Mouse (Mus musculus) hindbrain, embryonic 11.5 days (tissue): ENCODE results near the gene Tnfrsf13c. TPM values are rescaled to one million over a fixed set of nuclear protein-coding genes. Genes with fewer than 3 reads are reported as not detected.

Experiments
- ATAC-seq: fragments of 200-750 bp; cut with Nextera tagmentation; 2 replicates; pipeline ENCODE4 v1.8.0; 2017; ENCODE audit warnings: mild to moderate bottlenecking, moderate TSS enrichment, moderate library complexity; ENCODE audit not compliant: low FRiP score
- DNase-seq: peaks from one replicate; pipeline ENCODE4 v3.0.0-alpha.2; 2015; ENCODE audit warnings: low spot score
- H3K27ac ChIP-seq: fragments of 300-500 bp; sonication (generic); 2 replicates; pipeline ENCODE4 v1.5.1; 2014; ENCODE audit warnings: mild to moderate bottlenecking, low read depth, low read length
- H3K27me3 ChIP-seq: fragments of 300-500 bp; sonication (generic); 2 replicates; pipeline ENCODE4 v1.6.1; 2014; ENCODE audit warnings: mild to moderate bottlenecking, low read length, moderate library complexity, mixed read lengths; ENCODE audit not compliant: control insufficient read depth, insufficient read depth
- H3K36me3 ChIP-seq: fragments of 300-500 bp; sonication (generic); 2 replicates; pipeline ENCODE4 v1.6.1; 2014; ENCODE audit warnings: mild to moderate bottlenecking, low read length, moderate library complexity, mixed read lengths; ENCODE audit not compliant: control insufficient read depth, insufficient read depth
- H3K4me1 ChIP-seq: fragments of 300-500 bp; sonication (generic); replicated peaks from 2 replicates; pipeline ENCODE4 v1.6.1; 2014; ENCODE audit warnings: low read length, mixed read lengths; ENCODE audit not compliant: control insufficient read depth, insufficient read depth
- H3K4me2 ChIP-seq: fragments of 300-500 bp; sonication (generic); replicated peaks from 2 replicates; pipeline ENCODE4 v1.6.1; 2014; ENCODE audit warnings: mild to moderate bottlenecking, low read depth, low read length
- H3K4me3 ChIP-seq: fragments of 300-500 bp; sonication (generic); 2 replicates; pipeline ENCODE4 v1.5.1; 2014; ENCODE audit warnings: low read depth, low read length
- H3K9ac ChIP-seq: fragments of 300-500 bp; sonication (generic); 2 replicates; pipeline ENCODE4 v1.6.1; 2014; ENCODE audit warnings: low read depth, low read length
- H3K9me3 ChIP-seq: fragments of 300-500 bp; sonication (generic); 2 replicates; pipeline ENCODE4 v1.6.1; 2016; ENCODE audit warnings: low read length; ENCODE audit not compliant: control insufficient read depth
- WGBS: fragments of 180-500 bp; shearing (Covaris S2); extraction: QIAGEN DNeasy Blood & Tissue Kit; methylation state at CpG from one replicate; pipeline ENCODE4 v1.1.7; 2014; 5-methylcytosine and 5-hydroxymethylcytosine counted together
- polyA plus RNA-seq: library from polyadenylated mRNA; unstranded; fragments of >200 nt; fragmentation: Nextera tagmentation; extraction: Ambion mirVana; gene quantifications from 2 replicates; pipeline ENCODE4 v1.2.1, GENCODE M21; 2014

Tnfrsf13c gene
- polyA plus RNA-seq, 1 experiment from 2014 or later = 0.62 TPM

DNA sequence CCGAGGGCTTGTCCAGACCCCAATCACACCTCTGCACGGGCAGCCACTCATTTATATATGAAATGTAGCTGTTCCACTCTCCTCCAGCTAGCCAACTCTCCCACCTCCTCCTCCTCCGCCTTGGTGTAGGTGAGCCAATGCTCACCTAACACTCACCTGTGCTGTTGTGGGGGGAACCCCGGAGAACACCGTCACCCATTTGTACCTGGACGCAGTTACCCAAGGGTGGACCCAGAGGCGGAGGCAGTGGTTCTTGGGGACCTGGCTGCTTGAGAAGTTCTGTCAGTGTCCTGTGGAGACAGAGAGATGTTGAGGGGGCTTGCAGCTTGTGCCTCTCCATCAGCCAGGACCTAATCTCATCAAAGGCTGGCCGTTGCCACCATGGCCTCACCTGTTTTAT is 15.9 kb downstream of the Tnfrsf13c start:
- DNase-seq (no peak), ATAC-seq (no peak)
- Histone ChIP-seq H3K27ac (no peak overlapping the region), H3K36me3 (peaks cover 6% of the 10 kb centered on the region; the same call in 1 of the 2 replicates), H3K4me2 (no peak overlapping the region), H3K9ac (no peak overlapping the region), H3K27me3 (peaks cover 63% of the 10 kb centered on the region), H3K9me3 (no peaks in the 10 kb centered on the region), H3K4me3 (no peak overlapping the region), H3K4me1 (peaks cover 19% of the 10 kb centered on the region)
- 85% methylated on average over 8 of the region's 8 CpGs for WGBS

DNA sequence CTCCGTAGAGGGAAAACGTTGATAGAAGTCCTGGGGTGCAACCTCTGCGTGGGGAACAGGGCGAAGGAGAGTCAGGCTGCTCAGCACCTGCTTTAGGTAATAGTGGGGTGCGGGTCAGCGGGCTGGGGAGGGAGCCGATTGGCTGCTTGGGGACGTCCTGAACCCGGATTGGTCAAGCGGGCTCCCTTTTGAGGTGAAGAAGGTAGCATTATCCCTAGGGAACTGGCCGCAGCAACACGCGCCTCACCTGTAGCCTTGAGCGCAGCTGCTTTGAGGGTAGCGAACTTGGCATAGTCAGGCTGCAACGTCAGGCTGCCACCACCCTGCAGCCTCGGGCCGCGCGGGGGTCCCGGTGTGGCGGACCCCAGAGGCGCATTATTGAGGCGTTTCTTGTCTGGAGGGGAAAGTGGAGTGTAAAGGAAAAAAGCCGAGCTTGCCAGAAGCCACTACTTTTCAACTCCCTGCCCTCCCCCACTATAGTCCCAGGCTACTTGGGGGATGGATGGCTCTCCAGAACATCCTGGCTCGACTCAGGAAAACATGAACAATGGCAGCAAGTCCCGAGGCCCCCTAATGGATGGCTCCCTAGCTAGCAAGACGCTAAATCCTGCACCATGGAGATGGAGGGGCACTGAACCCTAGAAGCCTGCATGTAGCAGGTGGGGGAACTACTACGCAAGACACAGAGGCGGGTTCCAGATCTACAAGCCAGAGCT is 16.5 kb downstream of the Tnfrsf13c start:
- peaks cover 19% of the 10 kb centered on the region for H3K4me1 ChIP-seq
- peaks cover 57% of the 10 kb centered on the region for H3K27me3 ChIP-seq
- WGBS = 16% methylated on average over 30 of the region's 30 CpGs
- no peak overlapping the region for H3K4me3 ChIP-seq
- ATAC-seq = no peak
- no peak overlapping the region for H3K9ac ChIP-seq
- H3K9me3 ChIP-seq = no peaks in the 10 kb centered on the region
- no peak for DNase-seq
- peaks cover 6% of the 10 kb centered on the region; the same call in 1 of the 2 replicates for H3K36me3 ChIP-seq
- H3K27ac ChIP-seq = no peak overlapping the region
- H3K4me2 ChIP-seq = no peak overlapping the region

DNA sequence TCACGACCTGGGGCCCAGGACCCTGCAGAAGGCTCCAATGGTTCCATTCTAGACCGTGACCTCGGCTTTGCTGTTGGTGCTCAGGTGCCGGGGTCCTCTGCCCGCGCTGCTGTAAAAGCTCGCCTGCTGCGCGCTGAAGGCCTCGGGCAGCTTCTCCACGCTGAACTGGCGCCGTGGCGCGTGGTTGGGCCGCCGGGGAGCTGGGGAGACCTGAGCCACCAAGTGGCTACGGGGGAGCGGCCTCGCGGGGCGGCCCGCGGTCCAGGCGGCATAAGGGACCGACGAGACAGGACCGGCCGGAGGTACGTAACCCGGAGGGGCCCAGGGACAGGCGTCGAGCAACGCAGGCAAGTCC is 17.1 kb downstream of the Tnfrsf13c start:
- 9% methylated on average over 34 of the region's 34 CpGs for WGBS
- Histone ChIP-seq H3K27me3 (peaks cover 51% of the 10 kb centered on the region), H3K27ac (no peak overlapping the region), H3K4me1 (peaks cover 16% of the 10 kb centered on the region), H3K36me3 (peaks cover 6% of the 10 kb centered on the region; the same call in 1 of the 2 replicates), H3K9me3 (no peaks in the 10 kb centered on the region), H3K4me2 (no peak overlapping the region), H3K9ac (no peak overlapping the region), H3K4me3 (no peak overlapping the region)
- DNase-seq (peak; percentile 34), ATAC-seq (no peak)

DNA sequence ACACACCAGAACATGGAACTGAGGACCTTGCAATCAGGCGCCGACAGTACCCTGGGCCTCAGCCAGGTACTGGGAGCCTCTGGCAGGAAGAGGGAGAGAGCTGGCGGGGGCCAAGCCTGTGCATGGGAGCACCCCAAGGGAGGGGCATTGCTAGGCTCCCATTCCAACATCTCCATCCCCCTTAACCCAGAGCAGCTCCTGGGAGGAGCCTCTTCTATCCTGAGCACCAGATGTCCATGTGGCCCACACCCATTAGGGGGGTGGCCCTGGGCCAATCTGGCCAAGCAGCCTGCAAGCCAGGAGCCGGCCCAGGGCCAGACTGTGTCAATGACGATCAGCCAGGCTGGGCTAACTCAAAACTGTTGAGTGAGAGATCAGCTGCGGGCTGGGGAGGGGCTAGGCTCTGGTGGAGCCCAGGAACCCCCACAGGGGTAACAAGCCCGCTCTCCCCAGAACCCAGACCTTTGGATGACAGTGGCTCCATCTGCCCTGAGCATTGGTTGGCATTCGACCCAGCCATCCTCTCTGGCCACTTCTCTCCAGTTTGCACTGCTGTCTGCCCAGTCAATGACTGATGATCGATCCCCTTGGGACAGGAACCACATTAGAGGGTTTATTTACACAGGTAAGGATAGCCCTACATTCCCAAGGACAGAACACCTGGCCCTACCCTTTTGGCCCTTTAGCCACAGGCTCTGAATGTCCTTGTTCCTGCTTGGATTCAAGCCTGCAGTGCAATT is 17.6 kb downstream of the Tnfrsf13c start:
- Histone ChIP-seq H3K4me3 (no peak overlapping the region), H3K36me3 (peaks cover 6% of the 10 kb centered on the region; the same call in 1 of the 2 replicates), H3K4me1 (peaks cover 12% of the 10 kb centered on the region), H3K4me2 (no peak overlapping the region), H3K9ac (no peak overlapping the region), H3K27ac (no peak overlapping the region), H3K27me3 (peaks cover 46% of the 10 kb centered on the region), H3K9me3 (no peaks in the 10 kb centered on the region)
- 61% methylated on average over 9 of the region's 9 CpGs for WGBS
- peak; percentile 71; the same call in 1 of the 2 replicates for ATAC-seq
- DNase-seq = peak; percentile 47

DNA sequence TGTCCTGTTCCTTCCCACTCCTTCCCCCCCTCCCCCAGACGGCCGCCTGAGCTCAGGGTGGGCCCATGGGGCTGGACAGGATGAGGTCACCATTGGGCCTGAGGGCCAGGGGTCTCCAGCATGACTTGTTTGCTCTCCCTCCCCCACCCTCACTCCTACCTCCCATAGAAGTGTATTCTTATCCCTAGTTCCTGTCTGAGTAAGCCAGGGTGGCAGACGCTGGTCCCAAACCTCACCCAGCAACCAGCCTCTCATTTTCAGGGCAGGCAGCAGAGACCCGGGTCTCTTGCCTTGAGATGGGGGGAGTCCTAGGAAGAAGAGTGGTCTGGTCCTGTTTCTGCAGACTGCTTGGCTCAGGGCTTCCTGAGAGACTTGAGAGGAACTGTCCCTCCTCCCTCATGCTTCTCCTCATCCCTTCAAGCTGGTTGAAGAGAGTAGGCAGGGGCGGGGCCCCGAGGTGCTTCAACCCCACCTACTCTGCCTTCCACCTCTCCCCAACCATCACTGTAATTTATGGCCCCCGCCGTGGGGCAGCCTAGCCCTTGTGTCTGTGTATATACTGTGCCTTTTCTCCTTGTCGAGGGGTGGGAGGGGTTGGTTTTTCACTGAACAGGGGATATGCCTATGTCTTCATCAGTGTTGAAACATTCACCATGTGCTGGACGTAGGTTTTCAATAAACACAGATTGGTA is 19.3 kb downstream of the Tnfrsf13c start:
- Histone ChIP-seq H3K9me3 (no peaks in the 10 kb centered on the region), H3K9ac (no peak overlapping the region), H3K27ac (0 out of 2 replicates have a peak overlapping the region, but pooled peaks have one; percentile 47), H3K36me3 (peaks cover 9% of the 10 kb centered on the region; the same call in 1 of the 2 replicates), H3K4me1 (peaks cover 12% of the 10 kb centered on the region), H3K4me3 (no peak overlapping the region), H3K4me2 (no peak overlapping the region), H3K27me3 (peaks cover 28% of the 10 kb centered on the region)
- 75% methylated on average over 10 of the region's 10 CpGs for WGBS
- ATAC-seq (0 out of 2 replicates have a peak, but pooled peaks have one; percentile 12), DNase-seq (no peak)

DNA sequence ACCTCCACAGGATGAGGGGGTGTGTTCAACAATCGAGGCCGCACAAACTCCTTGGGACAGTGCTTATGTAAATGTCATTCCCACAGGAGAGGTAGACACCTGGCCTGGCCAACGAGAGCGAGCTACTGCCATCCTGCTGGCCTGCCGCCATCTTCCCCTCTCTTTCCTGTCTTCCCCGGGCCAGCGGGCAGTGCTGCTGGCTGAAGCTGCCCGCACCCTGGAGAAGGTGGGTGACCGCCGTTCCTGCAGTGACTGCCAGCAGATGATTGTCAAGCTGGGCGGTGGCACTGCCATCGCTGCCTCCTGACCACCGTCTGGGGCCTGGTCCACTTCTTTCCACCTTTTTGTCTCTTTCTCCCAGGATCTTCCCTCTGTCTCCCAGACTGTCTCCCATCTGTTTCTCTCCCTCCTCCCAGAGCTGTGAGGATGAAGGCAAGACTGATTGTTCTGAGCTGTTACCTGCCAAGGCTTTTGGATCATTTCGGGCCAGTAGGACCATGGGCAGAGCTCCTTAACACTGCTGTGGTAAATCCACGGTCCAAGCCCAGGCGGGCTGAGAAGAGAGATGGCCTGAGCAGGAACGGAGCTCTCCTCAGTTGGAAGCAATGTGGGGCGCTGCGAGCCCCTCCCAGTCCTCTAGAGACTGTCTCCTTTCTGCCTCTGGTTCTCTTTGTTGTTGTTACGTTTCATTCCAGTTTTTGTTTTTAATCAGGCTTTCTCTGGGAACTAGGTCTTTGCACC is 20.4 kb downstream of the Tnfrsf13c start:
- no peak overlapping the region for H3K4me2 ChIP-seq
- H3K4me1 ChIP-seq = peaks cover 12% of the 10 kb centered on the region
- H3K9me3 ChIP-seq = no peaks in the 10 kb centered on the region
- peaks cover 11% of the 10 kb centered on the region; the same call in 1 of the 2 replicates for H3K36me3 ChIP-seq
- WGBS = 82% methylated on average over 20 of the region's 20 CpGs
- no peak overlapping the region for H3K4me3 ChIP-seq
- no peak for ATAC-seq
- peaks cover 21% of the 10 kb centered on the region for H3K27me3 ChIP-seq
- H3K9ac ChIP-seq = no peak overlapping the region
- H3K27ac ChIP-seq = peak overlapping the region; percentile 47; the same call in 1 of the 2 replicates
- no peak for DNase-seq

DNA sequence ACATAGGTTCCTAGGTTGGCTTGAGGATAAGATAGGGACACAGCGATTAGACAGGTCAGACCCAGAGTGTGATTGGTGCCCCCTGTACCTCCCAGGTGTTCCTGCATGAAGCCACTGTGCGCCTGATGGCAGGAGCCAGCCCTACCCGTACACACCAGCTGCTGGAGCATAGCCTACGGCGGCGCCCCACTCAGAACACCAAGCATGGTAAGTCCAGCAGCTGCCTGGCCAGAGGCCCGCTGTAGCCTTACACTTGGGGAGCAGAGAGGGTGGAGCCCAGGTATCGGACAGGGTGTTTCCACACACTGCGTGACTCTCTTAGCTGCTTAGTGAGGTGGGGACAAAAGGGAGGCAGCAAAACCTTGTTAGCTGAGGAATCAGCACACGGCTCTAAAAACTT is 21.1 kb downstream of the Tnfrsf13c start:
- DNase-seq (no peak), ATAC-seq (no peak)
- no peak overlapping the region for H3K9ac ChIP-seq
- no peak overlapping the region for H3K27ac ChIP-seq
- peaks cover 16% of the 10 kb centered on the region; the same call in 1 of the 2 replicates for H3K36me3 ChIP-seq
- H3K4me1 ChIP-seq = peaks cover 12% of the 10 kb centered on the region
- WGBS = 97% methylated on average over 10 of the region's 10 CpGs
- no peak overlapping the region for H3K4me3 ChIP-seq
- no peak overlapping the region for H3K4me2 ChIP-seq
- peaks cover 21% of the 10 kb centered on the region for H3K27me3 ChIP-seq
- H3K9me3 ChIP-seq = no peaks in the 10 kb centered on the region

DNA sequence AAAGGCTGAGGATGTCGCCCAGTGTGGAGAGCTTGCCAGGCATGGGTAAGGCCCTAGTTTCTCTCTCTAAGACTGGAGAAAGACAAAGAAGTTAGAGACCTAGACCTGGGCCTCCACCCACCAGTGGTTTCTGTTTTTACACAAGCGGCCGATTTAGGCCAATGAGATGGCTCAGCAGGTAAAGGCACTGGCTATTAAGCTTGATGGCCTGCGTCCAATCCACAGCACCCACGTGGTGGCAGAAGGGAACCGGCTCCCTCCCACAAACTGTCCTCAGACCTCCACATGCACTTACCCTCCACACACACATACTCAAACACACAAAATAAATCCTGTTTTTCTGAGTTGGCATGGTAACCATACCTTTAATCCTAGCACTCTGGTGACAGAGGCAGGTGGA is 22.1 kb downstream of the Tnfrsf13c start:
- no peak overlapping the region for H3K9ac ChIP-seq
- no peak for ATAC-seq
- DNase-seq = no peak

More for the DNA sequence above, 22.1 kb downstream of the Tnfrsf13c start:
- WGBS = 90% methylated on average over 6 of the region's 6 CpGs
- H3K27me3 ChIP-seq = peaks cover 16% of the 10 kb centered on the region
- H3K4me2 ChIP-seq = no peak overlapping the region
- no peak overlapping the region for H3K27ac ChIP-seq
- no peak overlapping the region for H3K4me3 ChIP-seq
- H3K9me3 ChIP-seq = no peaks in the 10 kb centered on the region
- H3K36me3 ChIP-seq = peaks cover 19% of the 10 kb centered on the region
- H3K4me1 ChIP-seq = peaks cover 11% of the 10 kb centered on the region
